Mouse (Mus musculus): ENCODE results near the gene Rad51b. TPM values are rescaled to one million over a fixed set of nuclear protein-coding genes. Genes with fewer than 3 reads are reported as not detected.

The Rad51b gene
- polyA plus RNA-seq, 1 experiment from 2014 or later = 6.6 TPM

DNA sequence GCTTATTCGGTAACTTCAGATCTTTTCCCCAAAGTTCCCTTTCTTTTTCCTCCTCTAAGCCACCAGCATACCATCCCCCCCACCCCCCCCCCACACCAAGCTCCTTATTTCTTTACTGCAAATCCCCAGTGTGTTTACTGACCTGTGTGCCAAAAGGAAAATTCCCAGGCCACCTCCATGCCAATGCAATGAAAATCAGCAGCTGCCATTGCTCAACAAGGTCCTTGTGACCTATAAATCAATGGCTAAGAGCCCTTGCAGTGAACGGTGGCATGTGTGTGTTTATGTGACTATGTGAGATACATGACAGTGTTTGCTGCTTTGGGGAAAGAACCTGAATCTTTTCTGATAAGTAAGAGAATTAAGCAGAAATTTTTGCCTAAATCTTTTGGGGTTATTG, 301.8 kb downstream of the Rad51b start:
- no peaks in the 10 kb centered on the region for H3K9me3 ChIP-seq
- H3K4me1 ChIP-seq = peaks cover 20% of the 10 kb centered on the region
- WGBS = 55% methylated on average over 2 of the region's 2 CpGs
- no peaks in the 10 kb centered on the region for H3K27me3 ChIP-seq (ENCODE audit: insufficient read depth, poor library complexity, severe bottlenecking)
- peak overlapping the region; percentile 84 for H3K27ac ChIP-seq
- H3K4me3 ChIP-seq = no peak overlapping the region
- DNase-seq (ENCODE audit: low spot score) = no peak
- H3K36me3 ChIP-seq = no peaks in the 10 kb centered on the region

DNA sequence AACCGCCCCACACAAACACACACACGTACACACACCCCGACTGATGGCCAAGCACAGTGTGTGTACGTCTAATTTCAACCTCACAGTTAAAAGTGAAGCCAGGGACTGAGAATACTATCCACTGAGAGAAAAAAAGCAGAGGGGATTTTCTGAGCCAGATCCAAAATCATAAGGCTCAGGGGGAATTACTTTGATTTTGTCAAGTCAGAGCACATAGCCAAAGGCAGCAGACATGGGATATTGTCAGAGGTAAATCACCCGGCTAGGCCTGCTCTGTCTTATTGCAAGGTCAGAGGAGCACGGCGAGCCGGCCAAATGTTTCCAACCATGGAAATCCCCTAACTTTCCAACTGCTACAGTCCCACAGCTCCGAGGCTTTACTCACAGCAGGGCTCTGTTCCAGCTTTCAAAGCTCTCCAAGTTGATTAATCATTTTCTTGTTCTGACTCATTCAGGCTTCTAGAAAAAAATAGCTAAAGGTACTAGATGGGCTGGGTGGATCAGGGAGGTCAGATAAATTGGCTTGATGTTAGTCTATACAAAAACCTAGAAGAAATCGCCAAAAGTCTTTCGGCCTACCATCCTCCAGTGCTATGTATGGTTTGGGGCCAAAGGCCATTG, 303.2 kb downstream of the Rad51b start:
- no peaks in the 10 kb centered on the region for H3K9me3 ChIP-seq
- no peak overlapping the region for H3K4me3 ChIP-seq
- no peaks in the 10 kb centered on the region for H3K36me3 ChIP-seq
- H3K4me1 ChIP-seq = peaks cover 25% of the 10 kb centered on the region
- H3K27ac ChIP-seq = peak overlapping the region; percentile 59; the same call in 1 of the 2 replicates
- DNase-seq (ENCODE audit: low spot score) = no peak
- no peaks in the 10 kb centered on the region for H3K27me3 ChIP-seq (ENCODE audit: insufficient read depth, poor library complexity, severe bottlenecking)
- WGBS = 74% methylated on average over 11 of the region's 11 CpGs

DNA sequence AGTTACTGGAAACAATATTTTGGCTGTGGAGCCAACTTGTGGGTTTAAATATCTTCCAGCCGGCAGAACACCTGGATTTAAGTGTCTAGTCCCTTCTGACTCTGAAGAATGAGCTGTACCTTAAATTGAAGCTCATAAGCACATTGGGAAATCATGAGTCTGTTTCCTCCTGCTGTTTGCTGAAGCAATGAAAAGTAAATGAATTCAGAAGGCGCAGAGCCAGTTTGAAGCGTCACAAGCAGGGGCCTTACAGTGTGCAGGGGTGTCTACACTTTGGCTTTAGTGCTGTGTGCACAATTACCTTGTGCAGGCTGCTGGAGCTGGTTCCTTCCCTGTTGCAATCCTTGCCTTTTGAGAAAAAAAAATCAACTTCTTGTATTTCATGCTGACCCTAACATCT, 305.6 kb downstream of the Rad51b start:
- Histone ChIP-seq H3K36me3 (no peaks in the 10 kb centered on the region), H3K27ac (no peak overlapping the region), H3K9me3 (no peaks in the 10 kb centered on the region), H3K27me3 (ENCODE audit: insufficient read depth, poor library complexity, severe bottlenecking) (no peaks in the 10 kb centered on the region), H3K4me3 (no peak overlapping the region), H3K4me1 (peaks cover 30% of the 10 kb centered on the region)
- no peak for DNase-seq (ENCODE audit: low spot score)
- 90% methylated on average over 3 of the region's 3 CpGs for WGBS

DNA sequence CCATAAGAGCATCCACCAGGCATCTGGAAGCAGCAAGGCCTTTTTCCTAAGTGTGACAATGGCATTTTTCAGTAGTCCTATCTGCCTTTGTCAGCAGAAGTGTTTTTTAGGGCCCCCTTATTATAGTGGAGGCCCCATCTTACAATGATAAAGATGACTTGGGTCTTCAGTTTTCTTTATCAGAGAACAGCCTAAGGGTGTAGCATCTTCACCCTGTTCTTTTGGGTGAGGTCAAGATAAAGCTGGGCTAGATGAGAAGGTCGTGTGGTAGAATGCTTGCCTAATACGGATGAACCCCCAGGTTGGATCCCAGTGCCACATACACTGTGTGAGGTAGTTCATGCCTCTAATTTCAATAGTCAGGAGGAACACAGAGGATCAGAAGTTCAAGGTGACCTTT, 307.8 kb downstream of the Rad51b start:
- no peak for DNase-seq (ENCODE audit: low spot score)
- Histone ChIP-seq H3K4me3 (no peak overlapping the region), H3K9me3 (no peaks in the 10 kb centered on the region), H3K27me3 (ENCODE audit: insufficient read depth, poor library complexity, severe bottlenecking) (no peaks in the 10 kb centered on the region), H3K36me3 (no peaks in the 10 kb centered on the region), H3K27ac (no peak overlapping the region), H3K4me1 (peaks cover 19% of the 10 kb centered on the region)
- WGBS = 74% methylated on average over 2 of the region's 2 CpGs

DNA sequence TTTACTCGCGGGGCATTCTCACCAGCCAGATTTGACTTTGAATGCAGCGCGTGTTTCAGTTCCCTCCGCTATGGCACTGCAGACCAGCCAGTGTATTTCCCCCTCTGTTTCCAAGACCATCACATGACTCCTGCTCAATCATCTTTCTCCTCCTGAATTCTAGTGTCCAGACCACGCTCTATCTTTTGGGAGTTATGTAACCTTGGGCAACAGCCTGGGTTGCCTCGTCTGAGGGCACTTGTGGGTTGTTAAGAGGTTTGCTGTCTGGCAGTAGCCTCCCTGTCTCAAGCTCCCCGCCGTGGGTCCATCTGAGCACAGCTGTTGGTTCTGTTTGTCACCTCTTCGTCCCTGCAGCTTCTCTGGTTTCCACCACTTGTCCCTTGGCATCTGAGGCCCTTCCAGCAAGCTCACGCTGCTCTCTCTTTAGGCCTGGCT, 309.1 kb downstream of the Rad51b start:
- Histone ChIP-seq H3K4me3 (no peak overlapping the region), H3K36me3 (no peaks in the 10 kb centered on the region), H3K27ac (0 out of 2 replicates have a peak overlapping the region, but pooled peaks have one; percentile 36), H3K27me3 (ENCODE audit: insufficient read depth, poor library complexity, severe bottlenecking) (no peaks in the 10 kb centered on the region), H3K9me3 (no peaks in the 10 kb centered on the region), H3K4me1 (peaks cover 28% of the 10 kb centered on the region)
- no peak for DNase-seq (ENCODE audit: low spot score)
- 79% methylated on average over 11 of the region's 11 CpGs for WGBS

DNA sequence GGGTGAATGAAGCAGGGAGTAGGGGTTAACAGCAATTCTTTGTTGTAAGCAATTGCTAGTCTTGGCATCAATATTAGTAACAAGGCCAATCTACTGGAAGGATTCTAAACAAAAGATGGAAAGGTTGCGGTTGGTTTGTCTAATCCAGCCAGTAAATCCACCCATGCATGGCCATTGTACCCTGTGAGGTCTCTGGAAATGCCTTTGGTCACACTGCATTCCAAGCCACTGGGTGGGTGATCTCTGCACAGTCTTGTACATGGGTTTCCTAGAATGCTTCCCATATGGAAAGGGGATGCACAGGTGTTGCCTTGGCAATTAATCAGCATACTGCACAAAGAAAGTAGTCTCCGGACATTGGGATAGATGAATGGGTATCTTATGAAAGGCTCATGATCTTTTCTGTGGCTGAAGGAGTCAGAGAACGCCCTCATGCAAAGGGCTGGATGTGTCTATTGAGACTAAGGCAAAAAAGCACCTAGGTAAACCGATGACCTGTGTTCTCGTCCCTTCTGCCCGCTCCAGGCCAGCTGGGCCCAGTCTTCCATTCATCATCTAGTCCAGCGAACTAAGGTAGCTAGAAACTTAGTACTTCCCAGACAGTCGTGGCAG, 312.4 kb downstream of the Rad51b start:
- Histone ChIP-seq H3K9me3 (no peaks in the 10 kb centered on the region), H3K4me3 (no peak overlapping the region), H3K4me1 (peaks cover 55% of the 10 kb centered on the region), H3K27ac (no peak overlapping the region), H3K27me3 (ENCODE audit: insufficient read depth, poor library complexity, severe bottlenecking) (no peaks in the 10 kb centered on the region), H3K36me3 (no peaks in the 10 kb centered on the region)
- WGBS = 80% methylated on average over 8 of the region's 8 CpGs
- no peak for DNase-seq (ENCODE audit: low spot score)

DNA sequence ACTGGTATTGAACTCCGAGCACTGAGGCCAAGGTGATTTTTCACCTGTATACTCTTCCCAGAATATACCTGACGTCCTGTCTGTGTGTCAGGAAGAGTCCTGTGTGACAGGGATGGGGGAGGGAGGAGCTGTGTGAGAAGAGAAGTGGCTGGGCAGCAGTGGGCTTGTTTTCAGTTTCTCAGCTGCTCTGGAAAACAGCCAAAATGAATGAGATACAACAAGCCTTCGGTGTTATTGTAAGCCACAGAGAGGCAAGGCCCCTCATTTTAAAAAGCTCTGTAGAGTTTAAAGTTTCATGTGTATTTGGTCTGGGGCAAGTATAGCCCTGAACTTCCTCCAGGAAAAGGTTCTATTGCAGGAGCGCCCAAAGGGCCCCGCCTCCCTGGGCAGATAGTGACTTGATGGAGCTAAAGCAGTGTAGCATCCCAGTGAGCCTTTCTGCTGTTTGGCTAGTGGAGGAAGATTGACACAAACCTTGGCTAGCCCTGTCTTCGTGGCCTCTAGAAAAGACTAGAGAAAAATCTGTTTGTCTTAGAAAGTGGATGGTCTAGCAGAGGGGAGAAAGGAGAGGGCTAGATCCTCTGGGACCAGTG, 313.5 kb downstream of the Rad51b start:
- WGBS = 56% methylated on average over 6 of the region's 6 CpGs
- peaks cover 56% of the 10 kb centered on the region for H3K4me1 ChIP-seq

DNA sequence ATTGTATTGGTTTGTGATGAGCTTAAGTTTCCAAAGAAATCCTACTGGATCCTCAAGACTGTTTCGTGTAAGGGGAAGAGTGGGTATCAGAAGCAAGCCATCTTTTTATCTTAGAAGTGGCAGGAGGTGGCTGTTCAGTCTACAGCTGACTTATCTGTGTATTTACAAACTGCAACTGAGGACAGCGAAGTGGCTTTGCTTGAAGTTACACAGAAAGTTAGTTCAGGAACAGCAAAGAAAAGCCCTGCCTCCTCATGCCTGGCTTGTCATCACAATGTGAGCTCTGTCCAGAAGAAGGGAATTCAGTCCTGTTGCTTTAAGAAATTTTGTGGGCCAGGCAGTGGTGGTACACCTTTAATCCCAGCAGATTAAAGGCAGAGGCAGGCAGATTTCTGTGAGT, 314.6 kb downstream of the Rad51b start:
- DNase-seq (ENCODE audit: low spot score) = no peak
- H3K4me1 ChIP-seq = peaks cover 55% of the 10 kb centered on the region
- H3K36me3 ChIP-seq = no peaks in the 10 kb centered on the region
- no peaks in the 10 kb centered on the region for H3K9me3 ChIP-seq
- H3K27me3 ChIP-seq (ENCODE audit: insufficient read depth, poor library complexity, severe bottlenecking) = no peaks in the 10 kb centered on the region
- H3K27ac ChIP-seq = peak overlapping the region; percentile 76; the same call in 1 of the 2 replicates
- WGBS = 55% methylated on average over 2 of the region's 2 CpGs
- no peak overlapping the region for H3K4me3 ChIP-seq

More for the DNA sequence above, 313.5 kb downstream of the Rad51b start:
- Histone ChIP-seq H3K36me3 (no peaks in the 10 kb centered on the region), H3K4me3 (no peak overlapping the region), H3K27ac (peak overlapping the region; percentile 76), H3K9me3 (no peaks in the 10 kb centered on the region), H3K27me3 (ENCODE audit: insufficient read depth, poor library complexity, severe bottlenecking) (no peaks in the 10 kb centered on the region)
- no peak for DNase-seq (ENCODE audit: low spot score)

DNA sequence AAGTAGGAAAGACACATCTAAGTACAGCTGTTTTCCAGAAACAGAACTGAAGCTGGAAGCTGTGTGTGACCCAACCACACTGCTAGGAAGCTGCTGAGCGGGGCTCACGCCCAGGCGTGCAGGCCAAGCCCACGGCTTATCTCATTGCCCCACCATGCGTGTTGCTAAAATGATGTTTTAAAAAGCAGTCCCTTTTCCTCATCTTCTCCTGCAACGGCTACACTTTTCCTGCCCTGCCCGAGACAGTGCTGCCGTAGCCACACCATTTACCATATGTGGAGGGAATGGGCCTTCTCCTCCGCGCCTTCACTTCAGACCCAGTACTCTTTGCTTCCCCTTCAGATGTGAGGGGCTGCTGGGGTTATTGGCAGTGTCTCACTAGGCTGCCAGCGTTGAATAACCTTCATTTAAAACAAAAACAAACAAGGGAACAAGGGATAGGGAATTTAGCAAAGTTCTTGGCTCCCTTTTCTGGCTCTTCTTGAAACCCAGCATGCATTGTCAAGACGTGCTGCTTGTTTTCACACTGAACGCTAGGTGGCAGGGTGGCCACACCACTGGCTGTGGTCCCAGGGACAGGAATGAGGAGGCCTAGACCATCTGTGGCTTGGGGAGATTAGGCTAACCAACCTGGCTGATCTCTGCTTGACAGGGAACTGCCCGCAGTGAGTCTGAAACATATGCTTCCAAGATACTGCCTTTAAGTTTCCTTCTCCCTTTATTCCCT, 315.4 kb downstream of the Rad51b start:
- Histone ChIP-seq H3K36me3 (no peaks in the 10 kb centered on the region), H3K27ac (peak overlapping the region; percentile 76), H3K4me1 (peaks cover 55% of the 10 kb centered on the region), H3K27me3 (ENCODE audit: insufficient read depth, poor library complexity, severe bottlenecking) (no peaks in the 10 kb centered on the region), H3K9me3 (no peaks in the 10 kb centered on the region), H3K4me3 (no peak overlapping the region)
- peak; percentile 94 for DNase-seq (ENCODE audit: low spot score)
- 48% methylated on average over 14 of the region's 14 CpGs for WGBS

DNA sequence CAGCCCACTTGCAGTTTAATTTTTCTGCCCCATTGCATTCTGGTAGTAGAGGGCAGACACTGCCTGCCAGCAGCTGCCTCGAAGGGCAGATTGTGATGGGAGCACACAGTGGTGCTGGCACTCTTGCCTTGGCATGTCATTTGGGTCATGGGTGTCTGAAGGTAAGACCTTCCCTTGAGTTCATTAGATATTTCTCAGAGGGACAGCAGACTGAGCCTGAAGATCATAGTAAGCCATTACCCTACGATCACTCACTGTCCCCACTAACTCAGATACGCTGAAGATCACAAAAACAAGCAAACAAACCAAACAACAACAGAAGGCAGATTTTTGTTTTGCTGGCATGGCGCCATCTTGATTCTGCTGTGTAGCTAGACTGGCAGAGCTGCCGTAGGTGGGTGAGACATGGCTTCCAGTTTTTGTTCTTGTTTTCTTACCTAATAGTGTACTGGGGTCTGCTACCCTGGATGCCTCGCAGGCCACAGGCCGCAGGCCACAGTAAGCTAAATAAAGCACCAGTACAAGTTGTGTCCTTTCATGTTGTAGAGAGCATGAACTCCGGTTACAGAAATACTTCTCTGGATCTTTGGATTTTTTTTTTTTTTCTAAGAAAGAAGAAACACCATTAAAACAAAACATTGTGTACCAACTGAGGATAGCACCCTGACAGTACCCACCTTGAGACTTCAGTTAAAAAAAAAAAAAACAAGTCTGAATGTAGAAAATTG, 316.1 kb downstream of the Rad51b start:
- Histone ChIP-seq H3K36me3 (no peaks in the 10 kb centered on the region), H3K4me1 (peaks cover 55% of the 10 kb centered on the region), H3K4me3 (no peak overlapping the region), H3K9me3 (no peaks in the 10 kb centered on the region), H3K27me3 (ENCODE audit: insufficient read depth, poor library complexity, severe bottlenecking) (no peaks in the 10 kb centered on the region), H3K27ac (peak overlapping the region; percentile 76)
- no peak for DNase-seq (ENCODE audit: low spot score)
- 81% methylated on average over 8 of the region's 8 CpGs for WGBS

DNA sequence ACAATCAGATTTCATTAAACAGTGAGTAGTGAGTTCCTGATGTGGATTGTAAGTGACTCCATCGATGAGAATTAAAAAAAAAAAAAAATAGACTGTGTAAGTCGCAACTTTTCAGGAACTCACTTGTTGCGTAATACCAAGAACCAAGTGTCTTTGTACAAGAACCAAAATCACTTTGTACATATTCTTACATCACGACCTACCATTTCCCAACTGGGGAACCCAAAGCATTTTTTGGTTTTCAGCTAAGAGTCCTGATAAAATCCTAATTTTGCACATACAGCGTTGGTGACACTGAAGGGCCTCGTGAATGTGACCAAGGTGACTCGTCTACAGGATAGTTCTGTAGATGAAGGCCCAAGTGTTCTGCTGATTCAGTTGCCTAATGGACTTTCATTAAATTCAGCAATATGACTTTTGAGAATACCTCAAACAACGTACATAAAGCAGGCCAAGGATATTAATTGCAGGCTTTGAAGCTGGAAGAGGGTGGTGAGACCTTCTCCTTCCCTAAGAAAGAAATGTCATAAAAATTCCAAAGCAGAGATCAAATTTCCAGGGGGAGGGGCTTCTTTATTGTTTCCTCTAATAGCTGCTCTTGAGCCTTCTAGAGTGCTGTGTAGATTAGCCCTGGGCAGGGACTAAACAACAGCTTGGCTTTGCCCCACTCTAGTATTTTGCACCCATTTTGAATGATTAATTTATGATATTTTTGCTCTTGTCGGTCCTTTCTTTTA, 316.9 kb downstream of the Rad51b start:
- 83% methylated on average over 9 of the region's 9 CpGs for WGBS
- peak overlapping the region; percentile 64; the same call in 1 of the 2 replicates for H3K27ac ChIP-seq
- H3K9me3 ChIP-seq = no peaks in the 10 kb centered on the region
- H3K4me3 ChIP-seq = no peak overlapping the region
- DNase-seq (ENCODE audit: low spot score) = peak; percentile 11
- peaks cover 55% of the 10 kb centered on the region for H3K4me1 ChIP-seq
- no peaks in the 10 kb centered on the region for H3K36me3 ChIP-seq
- no peaks in the 10 kb centered on the region for H3K27me3 ChIP-seq (ENCODE audit: insufficient read depth, poor library complexity, severe bottlenecking)

DNA sequence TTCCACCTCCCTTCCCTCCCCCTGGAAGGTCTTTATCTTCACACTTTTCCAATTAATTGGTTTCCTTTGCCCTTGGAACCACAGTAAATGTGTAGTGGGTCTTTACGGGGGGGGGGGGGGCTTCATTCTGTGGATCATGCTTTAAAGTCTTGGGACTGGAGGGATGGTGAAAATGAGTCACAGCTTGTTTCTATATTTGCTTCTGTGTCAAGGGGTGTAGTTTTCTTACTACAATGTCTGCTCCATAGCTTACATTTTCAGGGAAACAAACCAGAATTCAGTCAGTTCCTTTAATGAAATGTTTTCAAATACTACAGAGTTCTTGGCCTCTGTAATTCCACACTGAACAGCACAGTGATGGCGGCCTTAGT, 317.5 kb downstream of the Rad51b start:
- H3K36me3 ChIP-seq = no peaks in the 10 kb centered on the region
- peak; percentile 13 for DNase-seq (ENCODE audit: low spot score)
- WGBS = 82% methylated on average over 2 of the region's 2 CpGs

More for the DNA sequence above, 317.5 kb downstream of the Rad51b start:
- H3K9me3 ChIP-seq = no peaks in the 10 kb centered on the region
- no peak overlapping the region for H3K4me3 ChIP-seq
- H3K27ac ChIP-seq = peak overlapping the region; percentile 64
- peaks cover 53% of the 10 kb centered on the region for H3K4me1 ChIP-seq
- no peaks in the 10 kb centered on the region for H3K27me3 ChIP-seq (ENCODE audit: insufficient read depth, poor library complexity, severe bottlenecking)
